Mouse (Mus musculus): ENCODE measurements at regions not wholly inside any gene's neighbourhood (a gene's known extent, or its start where the extent isn't known, plus 50 kb on each side); places are given as distances from the start of the nearest gene placed in this dataset.

- no peak for TF ChIP-seq POLR2A (IDR thresholded peaks at IDR 0.05; ENCODE audit: borderline replicate concordance, extremely low read depth, insufficient read depth, insufficient read length, poor library complexity, severe bottlenecking)
- TF ChIP-seq CTCF (IDR thresholded peaks at IDR 0.05; ENCODE audit: borderline replicate concordance, extremely low read depth, insufficient read depth, insufficient read length) = no peak
Observed at GRCm38 (mm10) chr4:153688441-153688840, 205.8 kb upstream of the Ajap1 start.

All from brain, embryonic 14.5 days (tissue).